Mouse (Mus musculus) heart, adult 2 months (tissue): ENCODE measurements around the gene Chrm4.

Experiments used
- EP300 ChIP-seq: fragments of 200-500 bp; IDR thresholded peaks from 2 replicates; pipeline ENCODE4 v1.6.1; 2011; ENCODE audit warnings: low read depth, low read length, control low read depth; ENCODE audit not compliant: insufficient read depth
- POLR2A ChIP-seq: fragments of 200-500 bp; IDR thresholded peaks from 2 replicates; pipeline ENCODE4 v1.6.1; 2011; ENCODE audit warnings: mild to moderate bottlenecking, low read depth, low read length, control low read depth; ENCODE audit not compliant: insufficient read depth

GRCm38 (mm10) chr2:91955875-91956274 lies 28.8 kb downstream of the Chrm4 start:
- TF ChIP-seq EP300 (no peak), POLR2A (no peak)
